Mouse (Mus musculus) naive thymus-derived CD4-positive, alpha-beta T cell, adult 2 months (primary cell): Measurements from ENCODE around the gene Mtmr3.
"Not testable (repeated sequence)": the region's sequence is repeated elsewhere in the genome, so short reads cannot be mapped to it uniquely, and the experiment has no call there.

Source experiments
- DNase-seq: peaks from one replicate; pipeline ENCODE4 v3.0.0-alpha.2; 2011; ENCODE audit warnings: low read depth

The Mtmr3 gene

DNA sequence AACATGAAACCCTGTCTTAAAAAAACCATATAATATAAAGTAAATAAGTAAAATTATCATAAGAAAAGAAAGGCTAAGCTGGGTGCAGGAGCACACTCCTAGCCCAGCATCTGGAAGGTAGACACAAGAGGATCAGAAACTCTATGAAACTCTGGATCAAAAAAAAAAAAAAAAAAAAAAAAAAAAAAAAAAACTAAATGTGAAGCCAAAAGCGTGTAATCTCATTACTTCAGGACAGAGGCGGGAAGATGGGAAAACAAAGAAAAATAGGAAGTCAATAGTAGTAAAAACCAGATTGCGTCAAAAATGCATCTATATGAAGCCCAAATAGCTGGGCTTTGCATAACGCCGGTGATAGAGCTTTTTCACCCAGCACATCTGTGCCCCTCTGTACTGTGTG lies 7.2 kb upstream of the Mtmr3 start:
- DNase-seq = no peak

GRCm38 (mm10) chr11:4599916-4600315 lies 5.3 kb upstream of the Mtmr3 start:
- DNase-seq = no peak

DNA sequence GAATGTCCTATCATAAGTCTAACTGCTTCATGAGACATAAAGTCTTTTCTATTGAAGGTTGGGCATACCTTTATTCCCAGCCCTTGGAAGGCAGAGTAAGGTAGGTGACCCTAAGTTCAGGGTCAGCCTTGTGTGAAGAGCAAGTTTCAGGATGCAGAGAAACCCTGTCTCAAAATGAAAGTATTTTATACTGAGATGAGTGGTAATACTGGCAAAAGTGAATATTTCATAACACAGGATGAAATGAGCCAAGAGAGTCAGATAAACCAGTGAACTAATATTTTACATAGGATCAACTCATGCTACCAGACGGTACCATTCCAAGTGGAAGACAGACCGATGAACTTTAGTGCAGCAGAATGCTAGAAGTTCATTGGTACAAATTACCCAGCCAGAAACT lies 3.7 kb upstream of the Mtmr3 start:
- DNase-seq = no peak

- DNase-seq = peak; percentile 66
Measured at GRCm38 (mm10) chr11:4593849-4594607, 635 bp downstream of the Mtmr3 start.

- DNase-seq = peak; percentile 40
Measured at GRCm38 (mm10) chr11:4593491-4593848, 1.2 kb downstream of the Mtmr3 start.

- no peak for DNase-seq
Measured at GRCm38 (mm10) chr11:4591811-4592210, 2.9 kb downstream of the Mtmr3 start.

DNA sequence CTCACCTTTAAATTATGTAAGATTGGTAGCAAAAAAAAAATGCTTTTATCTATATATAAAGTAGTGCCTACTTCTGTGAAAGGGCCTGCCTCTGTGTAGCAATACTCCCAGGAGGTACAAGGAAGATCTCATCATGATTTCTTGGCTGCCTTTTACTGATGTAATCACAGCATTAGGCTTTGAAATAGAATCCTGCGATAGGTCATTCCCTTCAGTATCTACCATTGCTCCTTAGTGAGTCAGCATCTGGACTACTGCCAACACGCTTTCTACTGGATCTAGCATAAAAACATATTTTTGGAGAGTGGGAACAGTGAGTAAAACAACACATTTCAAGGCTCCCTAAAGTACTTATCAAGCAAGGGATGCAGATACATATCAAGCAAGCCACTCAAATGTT lies 16.0 kb downstream of the Mtmr3 start:
- DNase-seq = no peak

GRCm38 (mm10) chr11:4577079-4577478 lies 17.6 kb downstream of the Mtmr3 start:
- no peak for DNase-seq

GRCm38 (mm10) chr11:4576090-4576732 lies 18.5 kb downstream of the Mtmr3 start:
- not testable (repeated sequence) for DNase-seq

GRCm38 (mm10) chr11:4571491-4571901 lies 23.2 kb downstream of the Mtmr3 start:
- no peak for DNase-seq

GRCm38 (mm10) chr11:4566333-4566732 lies 28.3 kb downstream of the Mtmr3 start:
- DNase-seq = no peak

- no peak for DNase-seq
Measured at GRCm38 (mm10) chr11:4565545-4565944, 29.1 kb downstream of the Mtmr3 start.

GRCm38 (mm10) chr11:4553274-4554063 lies 41.2 kb downstream of the Mtmr3 start:
- DNase-seq = no peak

GRCm38 (mm10) chr11:4547569-4547968 lies 47.1 kb downstream of the Mtmr3 start:
- DNase-seq = no peak

GRCm38 (mm10) chr11:4545976-4546375 lies 48.7 kb downstream of the Mtmr3 start:
- no peak for DNase-seq

DNA sequence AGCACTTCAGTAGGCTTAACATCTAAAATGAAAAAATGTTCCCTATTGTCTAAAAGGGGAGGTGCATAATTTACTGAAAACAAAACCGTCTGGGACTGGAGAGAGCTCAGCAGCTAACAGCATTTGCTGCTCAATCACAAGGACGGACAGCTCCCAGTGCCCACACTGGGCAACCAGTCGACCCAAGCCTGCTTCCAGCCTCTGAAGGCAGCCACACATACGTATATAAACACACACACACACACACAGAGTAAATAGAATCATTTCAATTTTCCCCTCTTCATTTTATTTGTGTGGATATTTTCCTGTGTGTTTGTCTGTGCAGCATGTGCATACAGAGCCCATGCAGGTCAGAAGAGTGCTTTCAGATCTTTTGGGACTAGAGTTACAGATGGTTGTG lies 49.3 kb downstream of the Mtmr3 start:
- no peak for DNase-seq

- not testable (repeated sequence) for DNase-seq
Measured at GRCm38 (mm10) chr11:4544627-4544921, 50.1 kb downstream of the Mtmr3 start.

GRCm38 (mm10) chr11:4543746-4544626 lies 50.7 kb downstream of the Mtmr3 start:
- no peak for DNase-seq

GRCm38 (mm10) chr11:4543040-4543551 lies 51.6 kb downstream of the Mtmr3 start:
- no peak for DNase-seq

DNA sequence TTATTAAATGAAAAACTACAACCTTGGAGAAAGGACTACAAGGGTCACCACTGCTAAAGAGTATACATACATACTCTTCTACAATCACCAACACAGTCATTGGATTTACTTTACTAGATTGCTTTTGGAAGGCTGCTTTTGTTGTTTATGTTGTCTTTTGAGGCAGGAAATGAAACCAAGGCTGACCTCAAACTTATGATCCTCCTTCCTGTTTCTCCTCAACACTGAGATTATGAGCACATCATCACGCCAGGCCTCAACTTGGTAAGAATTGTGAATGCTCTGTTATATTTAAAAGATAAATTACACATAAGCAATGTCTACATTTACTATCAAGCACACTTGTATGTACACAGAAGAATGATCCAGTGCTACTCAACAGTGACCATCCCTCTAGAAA lies 58.0 kb downstream of the Mtmr3 start:
- DNase-seq = peak; percentile 58

GRCm38 (mm10) chr11:4527132-4527531 lies 67.5 kb downstream of the Mtmr3 start:
- no peak for DNase-seq

GRCm38 (mm10) chr11:4522142-4522664 lies 72.5 kb downstream of the Mtmr3 start:
- DNase-seq = no peak
